Mouse (Mus musculus) kidney, embryonic 15.5 days (tissue): ENCODE data around the gene Cryzl2. TPM values are rescaled to one million over a fixed set of nuclear protein-coding genes. Genes with fewer than 3 reads are reported as not detected.

ENCODE experiments used
- ATAC-seq: fragments of 200-750 bp; cut with Nextera tagmentation; replicated peaks from 2 replicates; pipeline ENCODE4 v1.8.0; 2017; ENCODE audit warnings: moderate TSS enrichment; ENCODE audit not compliant: low FRiP score
- H3K27ac ChIP-seq: fragments of 300-500 bp; sonication (generic); 2 replicates; pipeline ENCODE4 v1.5.1; 2015; ENCODE audit warnings: mild to moderate bottlenecking, inconsistent platforms
- H3K27me3 ChIP-seq: fragments of 300-500 bp; sonication (generic); 2 replicates; pipeline ENCODE4 v1.6.1; 2015; ENCODE audit warnings: inconsistent platforms
- H3K36me3 ChIP-seq: fragments of 300-500 bp; sonication (generic); 2 replicates; pipeline ENCODE4 v1.6.1; 2015; ENCODE audit warnings: inconsistent platforms
- H3K4me1 ChIP-seq: fragments of 300-500 bp; sonication (generic); 2 replicates; pipeline ENCODE4 v1.6.1; 2015; ENCODE audit warnings: inconsistent platforms
- H3K4me2 ChIP-seq: fragments of 300-500 bp; sonication (generic); 2 replicates; pipeline ENCODE4 v1.6.1; 2015; ENCODE audit warnings: moderate library complexity, mild to moderate bottlenecking, inconsistent platforms
- H3K4me3 ChIP-seq: fragments of 300-500 bp; sonication (generic); replicated peaks from 2 replicates; pipeline ENCODE4 v1.5.1; 2015; ENCODE audit warnings: mild to moderate bottlenecking, inconsistent platforms
- H3K9ac ChIP-seq: fragments of 300-500 bp; sonication (generic); 2 replicates; pipeline ENCODE4 v1.6.1; 2015; ENCODE audit warnings: mild to moderate bottlenecking, inconsistent platforms
- H3K9me3 ChIP-seq: fragments of 300-500 bp; sonication (generic); replicated peaks from 2 replicates; pipeline ENCODE4 v1.6.1; 2016; ENCODE audit warnings: inconsistent platforms
- WGBS: fragments of 180-500 bp; shearing (Covaris S2); methylation state at CpG from one replicate; pipeline ENCODE4 v1.1.7; 2015; ENCODE audit warnings: mixed read lengths; 5-methylcytosine and 5-hydroxymethylcytosine counted together
- polyA plus RNA-seq: library from polyadenylated mRNA; unstranded; fragments of >200 nt; fragmentation: Nextera tagmentation; extraction: Ambion mirVana; gene quantifications from 2 replicates; pipeline ENCODE4 v1.2.1, GENCODE M21; 2015

Cryzl2 gene
- polyA plus RNA-seq, 1 experiment from 2014 or later = 19.8 TPM

DNA sequence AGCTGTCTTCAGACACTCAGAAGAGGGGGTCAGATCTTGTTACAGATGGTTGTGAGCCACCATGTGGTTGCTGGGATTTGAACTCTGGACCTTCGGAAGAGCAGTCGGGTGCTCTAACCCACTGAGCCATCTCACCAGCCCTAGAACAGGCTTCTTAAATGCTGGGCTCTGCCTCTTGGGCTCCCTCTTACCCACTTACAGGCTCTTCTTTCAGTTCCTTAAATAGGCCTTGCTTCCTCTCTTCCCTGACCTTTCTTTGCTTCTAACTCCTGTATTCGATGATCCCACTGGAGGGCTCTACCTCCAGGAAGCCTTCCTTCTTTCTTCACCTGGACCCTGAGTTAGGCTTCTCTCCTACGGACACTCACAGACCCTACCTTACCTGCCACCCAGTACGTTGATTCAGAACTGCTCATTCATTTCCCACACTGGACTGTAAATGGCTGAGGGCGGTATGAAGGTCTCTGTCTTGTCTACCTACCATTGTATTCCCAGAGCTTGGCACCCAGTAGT lies 12.9 kb upstream of the Cryzl2 start:
- Histone ChIP-seq H3K9ac (no peak overlapping the region), H3K27me3 (no peaks in the 10 kb centered on the region), H3K4me1 (peaks cover 36% of the 10 kb centered on the region), H3K27ac (no peak overlapping the region), H3K9me3 (no peaks in the 10 kb centered on the region), H3K4me2 (no peak overlapping the region), H3K4me3 (no peak overlapping the region), H3K36me3 (no peaks in the 10 kb centered on the region)
- ATAC-seq = no peak
- WGBS = 95% methylated on average over 6 of the region's 6 CpGs

- Histone ChIP-seq H3K9me3 (no peaks in the 10 kb centered on the region), H3K9ac (no peak overlapping the region), H3K36me3 (no peaks in the 10 kb centered on the region), H3K27ac (no peak overlapping the region), H3K27me3 (no peaks in the 10 kb centered on the region), H3K4me3 (no peak overlapping the region), H3K4me1 (peaks cover 40% of the 10 kb centered on the region), H3K4me2 (no peak overlapping the region)
- ATAC-seq = no peak
- 68% methylated on average over 7 of the region's 7 CpGs for WGBS
These were observed 12.1 kb upstream of the Cryzl2 start for GRCm38 (mm10) chr1:157446325-157446724.

- H3K36me3 ChIP-seq = no peaks in the 10 kb centered on the region
- H3K9ac ChIP-seq = no peak overlapping the region
- no peaks in the 10 kb centered on the region for H3K9me3 ChIP-seq
- H3K4me3 ChIP-seq = no peak overlapping the region
- no peak overlapping the region for H3K4me2 ChIP-seq
- peaks cover 40% of the 10 kb centered on the region for H3K4me1 ChIP-seq
- H3K27me3 ChIP-seq = no peaks in the 10 kb centered on the region
- 75% methylated on average over 4 of the region's 4 CpGs for WGBS
- no peak for ATAC-seq
- H3K27ac ChIP-seq = 0 out of 2 replicates have a peak overlapping the region, but pooled peaks have one; percentile 1
These were observed 11.2 kb upstream of the Cryzl2 start for GRCm38 (mm10) chr1:157447142-157447541.

DNA sequence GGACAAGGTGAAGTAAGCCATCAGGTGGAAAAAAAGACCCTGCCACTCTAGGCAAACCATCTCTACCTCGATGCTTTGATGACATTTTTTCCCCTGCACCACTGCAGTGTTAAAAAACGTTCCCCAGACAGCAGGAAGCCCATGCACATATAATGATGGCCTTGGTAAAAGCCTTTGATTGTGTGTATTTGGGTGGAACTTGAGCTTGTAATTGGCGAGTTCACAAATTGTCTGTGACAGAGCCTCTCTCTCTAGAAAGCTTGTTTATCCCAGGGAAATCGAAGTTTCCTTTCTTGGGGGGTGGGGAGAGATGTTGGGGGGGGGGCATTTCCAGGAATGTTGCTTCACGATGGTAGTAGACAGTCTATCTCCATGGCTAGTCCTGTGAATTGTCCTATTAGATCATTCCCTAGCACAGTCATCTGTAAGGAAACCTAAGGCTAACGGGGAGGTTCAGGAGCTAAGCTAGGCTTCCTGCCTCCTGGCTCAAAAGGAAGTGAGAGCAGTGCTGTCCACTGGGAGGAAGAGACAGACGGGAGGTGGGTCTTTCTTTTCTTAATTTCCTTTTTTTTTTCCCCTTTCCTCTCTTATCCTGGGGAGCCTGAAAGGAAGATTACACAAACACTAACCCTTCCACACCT lies 10.1 kb upstream of the Cryzl2 start:
- no peak for ATAC-seq
- Histone ChIP-seq H3K4me2 (no peak overlapping the region), H3K9ac (no peak overlapping the region), H3K27ac (peak overlapping the region; percentile 57), H3K9me3 (no peaks in the 10 kb centered on the region), H3K4me1 (peaks cover 35% of the 10 kb centered on the region), H3K4me3 (no peak overlapping the region), H3K36me3 (no peaks in the 10 kb centered on the region), H3K27me3 (no peaks in the 10 kb centered on the region)
- 33% methylated on average over 7 of the region's 7 CpGs for WGBS

- Histone ChIP-seq H3K4me3 (no peak overlapping the region), H3K27me3 (no peaks in the 10 kb centered on the region), H3K9me3 (no peaks in the 10 kb centered on the region), H3K9ac (no peak overlapping the region), H3K4me2 (no peak overlapping the region), H3K27ac (peak overlapping the region; percentile 57), H3K36me3 (no peaks in the 10 kb centered on the region), H3K4me1 (peaks cover 31% of the 10 kb centered on the region)
- ATAC-seq = no peak
- WGBS = 72% methylated on average over 5 of the region's 5 CpGs
These were observed 9.6 kb upstream of the Cryzl2 start for GRCm38 (mm10) chr1:157448805-157449188.

GRCm38 (mm10) chr1:157449532-157449931 lies 8.8 kb upstream of the Cryzl2 start:
- Histone ChIP-seq H3K4me3 (peak overlapping the region; percentile 25; the same call in 1 of the 2 replicates), H3K4me2 (peak overlapping the region; percentile 54), H3K9me3 (no peaks in the 10 kb centered on the region), H3K4me1 (peaks cover 30% of the 10 kb centered on the region), H3K36me3 (no peaks in the 10 kb centered on the region), H3K27me3 (no peaks in the 10 kb centered on the region), H3K27ac (peak overlapping the region; percentile 70), H3K9ac (no peak overlapping the region)
- WGBS = 17% methylated on average over 10 of the region's 10 CpGs
- peak; percentile 26; the same call in 1 of the 2 replicates for ATAC-seq

DNA sequence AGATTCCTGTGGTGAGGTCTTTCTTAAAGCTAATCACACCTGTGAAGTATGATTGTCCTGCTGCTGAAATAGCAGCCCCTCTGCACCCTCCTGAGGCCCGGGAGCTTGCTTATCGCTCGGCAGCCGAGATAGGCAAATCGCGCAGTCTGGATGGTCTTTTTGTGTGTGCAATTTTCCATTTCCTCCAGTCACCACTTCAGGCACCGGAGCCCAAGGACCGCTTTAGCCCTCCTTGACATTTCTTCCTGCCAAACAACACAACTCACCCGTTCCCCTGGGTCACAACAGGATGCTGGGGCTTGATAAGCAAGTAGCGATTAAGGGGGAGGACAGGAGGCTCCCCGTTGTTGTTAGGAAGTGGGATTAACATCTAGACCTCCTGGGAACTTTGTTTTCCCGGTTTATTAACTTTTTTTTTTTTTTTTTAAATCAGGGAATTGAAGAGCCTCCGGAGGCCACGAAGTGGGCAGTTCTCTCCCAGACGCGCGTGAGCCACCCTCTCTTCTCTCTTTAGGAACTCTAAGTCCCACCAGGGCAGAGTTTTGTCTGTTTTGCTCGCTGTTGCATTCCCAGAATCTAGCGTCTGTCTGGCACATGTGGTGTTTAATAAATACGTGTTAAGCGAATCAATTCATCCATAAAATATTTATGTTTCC lies 8.3 kb upstream of the Cryzl2 start:
- no peaks in the 10 kb centered on the region for H3K36me3 ChIP-seq
- H3K4me2 ChIP-seq = peak overlapping the region; percentile 54
- no peaks in the 10 kb centered on the region for H3K27me3 ChIP-seq
- H3K9ac ChIP-seq = 0 out of 2 replicates have a peak overlapping the region, but pooled peaks have one; percentile 5
- ATAC-seq = peak; percentile 54; the same call in 1 of the 2 replicates
- H3K4me1 ChIP-seq = peaks cover 28% of the 10 kb centered on the region
- peak overlapping the region; percentile 70 for H3K27ac ChIP-seq
- H3K4me3 ChIP-seq = peak overlapping the region; percentile 25
- H3K9me3 ChIP-seq = no peaks in the 10 kb centered on the region
- WGBS = 8% methylated on average over 21 of the region's 21 CpGs

DNA sequence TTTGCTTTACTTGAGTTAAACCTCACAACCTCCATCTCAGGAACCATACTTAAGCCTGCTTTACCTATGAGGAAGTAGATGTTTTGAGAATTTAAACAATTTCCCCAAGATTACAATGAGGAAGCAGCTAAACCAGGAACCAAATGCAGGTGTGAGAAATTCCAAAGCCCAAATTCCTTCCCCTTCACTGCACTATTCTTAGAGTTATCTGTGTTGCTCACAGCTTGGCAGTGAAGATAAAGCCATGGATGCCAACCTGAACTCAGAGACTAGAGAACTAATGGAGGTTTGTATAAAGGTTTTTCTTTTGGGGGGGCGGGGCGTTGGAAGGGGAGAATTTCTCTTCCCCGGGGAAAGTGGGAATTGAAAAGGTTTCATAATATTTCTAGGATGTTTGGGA lies 6.1 kb upstream of the Cryzl2 start:
- H3K27me3 ChIP-seq = no peaks in the 10 kb centered on the region
- H3K9ac ChIP-seq = no peak overlapping the region
- ATAC-seq = no peak
- no peak overlapping the region for H3K27ac ChIP-seq
- no peaks in the 10 kb centered on the region for H3K9me3 ChIP-seq
- no peak overlapping the region for H3K4me3 ChIP-seq
- no peak overlapping the region for H3K4me2 ChIP-seq
- 90% methylated on average over 3 of the region's 3 CpGs for WGBS
- H3K4me1 ChIP-seq = peaks cover 28% of the 10 kb centered on the region
- no peaks in the 10 kb centered on the region for H3K36me3 ChIP-seq

DNA sequence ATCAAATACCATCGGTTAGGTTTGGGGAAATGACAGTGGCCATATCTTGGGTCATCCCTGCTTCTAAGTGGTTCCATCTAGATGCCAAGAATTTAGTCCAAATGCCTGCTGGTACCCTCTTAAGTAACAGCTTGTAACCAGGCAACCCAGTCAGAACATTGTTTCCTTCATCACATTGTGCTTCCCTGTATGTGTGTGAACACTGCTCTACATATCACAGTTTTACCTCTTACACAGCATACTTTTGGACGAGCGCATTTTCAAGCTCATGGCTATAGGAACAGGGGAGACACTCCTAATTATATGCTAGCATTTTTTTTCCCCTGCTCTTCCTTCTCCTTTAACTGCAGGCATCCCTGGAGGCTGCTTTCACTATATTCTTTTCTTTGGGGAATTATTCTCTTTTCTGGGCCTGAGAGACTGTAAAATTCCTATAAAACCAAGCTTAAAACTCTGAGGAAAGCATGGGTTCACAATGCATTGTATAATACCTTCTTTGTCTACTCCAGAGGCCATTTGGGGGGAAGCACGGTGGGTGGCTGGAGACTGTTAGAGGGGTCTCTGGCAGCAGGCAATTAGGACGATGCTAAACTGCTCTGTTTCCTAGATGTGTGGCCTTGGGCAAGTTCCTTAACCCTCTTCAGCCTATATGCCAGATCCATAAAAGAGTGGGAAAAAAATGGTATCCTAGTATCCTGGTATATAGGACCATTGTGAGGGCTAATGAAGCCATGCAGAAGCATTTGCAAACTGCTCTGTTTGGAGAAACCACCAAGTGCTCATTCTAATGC lies 5.4 kb upstream of the Cryzl2 start:
- Histone ChIP-seq H3K27me3 (no peaks in the 10 kb centered on the region), H3K4me1 (peaks cover 22% of the 10 kb centered on the region), H3K4me2 (no peak overlapping the region), H3K27ac (no peak overlapping the region), H3K4me3 (no peak overlapping the region), H3K36me3 (no peaks in the 10 kb centered on the region), H3K9me3 (no peaks in the 10 kb centered on the region), H3K9ac (no peak overlapping the region)
- ATAC-seq = no peak
- WGBS = 73% methylated on average over 5 of the region's 5 CpGs

DNA sequence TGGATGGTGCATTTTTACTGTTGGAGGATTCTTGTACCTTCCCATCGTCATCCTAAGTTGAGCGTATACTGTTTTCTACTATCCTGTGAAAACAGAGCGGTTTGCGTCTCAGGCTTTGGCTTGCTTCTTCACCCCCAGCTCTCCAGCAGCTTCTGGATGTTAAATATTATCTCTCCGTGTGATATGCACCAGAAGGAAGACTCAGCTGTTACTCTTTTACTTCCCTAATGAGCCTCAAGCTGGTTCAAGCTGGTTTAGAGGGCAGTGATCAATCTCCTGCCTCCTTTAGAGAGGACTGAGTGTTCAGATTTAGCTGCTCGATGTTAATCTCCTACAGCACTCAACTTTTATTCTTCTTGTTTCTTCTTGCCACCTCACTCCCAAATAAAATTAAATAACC lies 3.5 kb upstream of the Cryzl2 start:
- no peak overlapping the region for H3K9ac ChIP-seq
- H3K36me3 ChIP-seq = no peaks in the 10 kb centered on the region
- H3K4me2 ChIP-seq = no peak overlapping the region
- H3K4me3 ChIP-seq = no peak overlapping the region
- no peaks in the 10 kb centered on the region for H3K27me3 ChIP-seq
- peak; percentile 27; the same call in 1 of the 2 replicates for ATAC-seq
- H3K4me1 ChIP-seq = peaks cover 22% of the 10 kb centered on the region
- 70% methylated on average over 6 of the region's 6 CpGs for WGBS
- no peak overlapping the region for H3K27ac ChIP-seq
- H3K9me3 ChIP-seq = no peaks in the 10 kb centered on the region

DNA sequence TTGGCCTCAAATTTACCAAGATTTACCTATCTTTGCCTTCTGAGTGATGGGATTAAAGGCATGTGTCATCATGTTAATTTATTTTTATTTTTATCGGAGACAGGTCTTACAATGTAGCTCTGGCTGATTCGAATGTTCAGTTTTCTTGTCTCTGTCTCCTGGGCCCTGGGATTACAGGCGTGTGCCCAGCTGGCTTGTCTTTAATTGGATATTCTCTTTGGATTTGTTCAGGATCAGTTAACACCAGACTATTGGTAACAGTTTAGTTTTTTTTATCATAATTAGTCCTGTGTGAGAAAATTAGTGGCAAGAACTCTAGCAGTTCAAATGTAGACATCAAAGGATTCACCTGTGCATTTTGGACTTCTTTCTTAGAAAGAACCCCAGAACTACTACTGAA lies 588 bp upstream of the Cryzl2 start:
- ATAC-seq = no peak
- 94% methylated on average over 3 of the region's 3 CpGs for WGBS
- no peaks in the 10 kb centered on the region for H3K36me3 ChIP-seq
- H3K4me2 ChIP-seq = no peak overlapping the region; the same call in 1 of the 2 replicates
- H3K9me3 ChIP-seq = no peaks in the 10 kb centered on the region
- H3K9ac ChIP-seq = no peak overlapping the region
- H3K27me3 ChIP-seq = no peaks in the 10 kb centered on the region
- no peak overlapping the region for H3K4me3 ChIP-seq
- H3K4me1 ChIP-seq = peaks cover 12% of the 10 kb centered on the region
- no peak overlapping the region for H3K27ac ChIP-seq

- Histone ChIP-seq H3K27ac (no peak overlapping the region), H3K4me1 (peaks cover 12% of the 10 kb centered on the region), H3K27me3 (no peaks in the 10 kb centered on the region), H3K4me2 (no peak overlapping the region), H3K36me3 (no peaks in the 10 kb centered on the region), H3K9me3 (no peaks in the 10 kb centered on the region), H3K4me3 (no peak overlapping the region), H3K9ac (no peak overlapping the region)
- ATAC-seq = no peak
- 92% methylated on average over 5 of the region's 5 CpGs for WGBS
These were observed 1.5 kb downstream of the Cryzl2 start for GRCm38 (mm10) chr1:157459904-157460303.
